Mouse (Mus musculus) brain, embryonic 18.5 days (tissue): ENCODE data around the gene Kcnh1.

Source experiments
- DNase-seq: peaks from one replicate; pipeline ENCODE4 v3.0.0-alpha.2; 2012; ENCODE audit warnings: low read depth, low spot score

Gene Kcnh1

GRCm38 (mm10) chr1:192315392-192316070 lies 125.0 kb downstream of the Kcnh1 start:
- DNase-seq = no peak

- no peak for DNase-seq
Measured at GRCm38 (mm10) chr1:192324223-192324622, 133.6 kb downstream of the Kcnh1 start.

GRCm38 (mm10) chr1:192327052-192327451 lies 136.5 kb downstream of the Kcnh1 start:
- no peak for DNase-seq

- no peak for DNase-seq
Measured at GRCm38 (mm10) chr1:192331207-192331606, 140.6 kb downstream of the Kcnh1 start.

DNA sequence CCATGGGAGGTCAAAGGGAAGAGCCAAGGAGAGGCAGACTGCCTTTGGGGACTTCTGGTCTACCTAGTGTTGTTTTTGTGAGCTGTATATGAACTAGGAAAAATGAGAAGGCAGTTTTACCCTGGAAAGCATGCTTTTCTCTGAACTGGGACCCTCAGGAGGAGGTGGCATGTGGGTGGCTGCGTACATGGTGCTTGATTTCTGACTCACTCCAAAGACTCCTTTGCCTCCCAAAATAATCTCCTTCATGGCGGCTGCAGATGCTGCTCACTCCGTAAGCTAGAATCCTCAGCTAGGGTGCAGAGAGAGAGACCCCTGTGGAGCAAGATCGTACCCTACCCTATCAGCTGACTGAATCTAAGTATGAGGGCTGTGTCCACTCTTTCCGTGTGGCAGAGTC lies 145.5 kb downstream of the Kcnh1 start:
- DNase-seq = no peak

GRCm38 (mm10) chr1:192339361-192340077 lies 148.9 kb downstream of the Kcnh1 start:
- no peak for DNase-seq

GRCm38 (mm10) chr1:192341774-192342173 lies 151.2 kb downstream of the Kcnh1 start:
- DNase-seq = no peak

GRCm38 (mm10) chr1:192343996-192344395 lies 153.4 kb downstream of the Kcnh1 start:
- DNase-seq = no peak

- no peak for DNase-seq
Measured at GRCm38 (mm10) chr1:192347327-192347726, 156.8 kb downstream of the Kcnh1 start.

GRCm38 (mm10) chr1:192356231-192356630 lies 165.7 kb downstream of the Kcnh1 start:
- no peak for DNase-seq

GRCm38 (mm10) chr1:192359212-192359611 lies 168.6 kb downstream of the Kcnh1 start:
- DNase-seq = no peak

GRCm38 (mm10) chr1:192368336-192368735 lies 177.8 kb downstream of the Kcnh1 start:
- DNase-seq = no peak

DNA sequence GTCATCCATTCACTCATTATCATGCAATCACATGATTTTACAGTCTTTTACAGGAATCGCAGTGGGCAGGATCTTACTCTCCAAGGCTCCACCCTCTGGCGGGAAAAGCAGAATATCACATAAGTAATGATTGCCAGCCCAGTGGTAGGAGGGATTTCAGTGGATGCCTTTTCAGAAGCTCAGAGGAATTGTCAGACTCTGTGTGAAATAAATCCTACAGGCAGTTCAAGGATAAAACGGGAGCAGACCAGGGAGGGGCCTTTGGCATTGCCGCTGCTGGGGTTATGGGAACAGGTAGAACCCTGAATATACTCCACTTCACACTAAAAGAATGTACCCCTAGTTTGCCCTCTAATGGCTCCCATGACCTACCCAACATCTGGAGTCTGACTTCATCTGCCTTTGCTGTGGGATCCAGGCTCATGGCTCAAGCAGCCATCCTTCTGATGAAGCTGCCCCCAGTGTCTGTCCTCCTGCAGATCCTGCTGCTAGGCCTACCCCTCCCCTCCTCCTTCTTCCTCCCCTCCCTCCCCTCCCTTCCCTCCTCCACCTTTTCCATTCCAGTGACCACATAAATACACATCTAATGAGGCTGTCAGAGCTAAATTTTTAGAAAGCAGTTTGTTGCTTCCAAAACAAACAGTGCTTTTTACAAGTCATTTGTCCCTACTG lies 181.5 kb downstream of the Kcnh1 start:
- DNase-seq = no peak

GRCm38 (mm10) chr1:192378546-192379075 lies 188.0 kb downstream of the Kcnh1 start:
- DNase-seq = no peak

DNA sequence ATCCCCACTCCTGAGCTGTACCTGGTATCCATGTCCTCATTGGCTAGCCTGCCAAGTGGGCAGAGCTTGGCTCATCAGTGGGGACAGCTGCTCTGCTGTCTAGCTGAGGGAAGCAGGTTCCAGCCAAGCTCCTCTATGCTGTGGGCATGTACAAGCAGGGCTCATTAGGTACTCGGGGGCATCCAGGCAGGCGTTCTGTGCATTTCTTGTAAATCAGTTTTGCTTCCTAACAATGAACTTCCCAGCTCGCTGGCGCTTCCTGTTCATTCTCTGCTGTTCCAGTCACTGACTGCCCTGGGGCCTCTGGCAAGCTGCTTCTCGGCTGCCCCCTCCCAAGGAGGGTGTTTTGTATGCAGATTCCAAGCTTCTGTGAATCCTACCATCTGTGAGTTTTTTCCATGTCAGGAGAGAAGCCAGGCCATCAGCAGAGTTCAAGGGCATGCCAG lies 190.0 kb downstream of the Kcnh1 start:
- DNase-seq = no peak

- DNase-seq = no peak
Measured at GRCm38 (mm10) chr1:192387624-192388023, 197.1 kb downstream of the Kcnh1 start.

- no peak for DNase-seq
Measured at GRCm38 (mm10) chr1:192391041-192391440, 200.5 kb downstream of the Kcnh1 start.

DNA sequence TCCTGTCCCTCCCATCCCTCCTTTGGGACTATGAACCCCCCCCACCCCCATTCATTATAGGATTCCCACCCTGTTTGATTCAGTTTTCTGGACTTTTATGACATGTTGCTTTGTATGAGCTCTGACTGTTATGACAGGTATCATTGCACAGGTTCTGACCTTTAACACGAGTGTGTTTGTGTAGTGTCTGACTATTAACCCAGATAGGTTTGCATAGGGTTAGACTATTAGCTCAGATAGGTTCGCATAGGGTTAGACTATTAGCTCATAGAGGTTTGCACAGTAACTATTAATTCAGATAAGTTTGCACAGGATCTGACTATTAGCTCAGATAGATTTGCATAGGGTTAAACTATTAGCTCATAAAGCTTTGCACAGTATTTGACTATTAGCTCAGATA lies 201.7 kb downstream of the Kcnh1 start:
- no peak for DNase-seq

DNA sequence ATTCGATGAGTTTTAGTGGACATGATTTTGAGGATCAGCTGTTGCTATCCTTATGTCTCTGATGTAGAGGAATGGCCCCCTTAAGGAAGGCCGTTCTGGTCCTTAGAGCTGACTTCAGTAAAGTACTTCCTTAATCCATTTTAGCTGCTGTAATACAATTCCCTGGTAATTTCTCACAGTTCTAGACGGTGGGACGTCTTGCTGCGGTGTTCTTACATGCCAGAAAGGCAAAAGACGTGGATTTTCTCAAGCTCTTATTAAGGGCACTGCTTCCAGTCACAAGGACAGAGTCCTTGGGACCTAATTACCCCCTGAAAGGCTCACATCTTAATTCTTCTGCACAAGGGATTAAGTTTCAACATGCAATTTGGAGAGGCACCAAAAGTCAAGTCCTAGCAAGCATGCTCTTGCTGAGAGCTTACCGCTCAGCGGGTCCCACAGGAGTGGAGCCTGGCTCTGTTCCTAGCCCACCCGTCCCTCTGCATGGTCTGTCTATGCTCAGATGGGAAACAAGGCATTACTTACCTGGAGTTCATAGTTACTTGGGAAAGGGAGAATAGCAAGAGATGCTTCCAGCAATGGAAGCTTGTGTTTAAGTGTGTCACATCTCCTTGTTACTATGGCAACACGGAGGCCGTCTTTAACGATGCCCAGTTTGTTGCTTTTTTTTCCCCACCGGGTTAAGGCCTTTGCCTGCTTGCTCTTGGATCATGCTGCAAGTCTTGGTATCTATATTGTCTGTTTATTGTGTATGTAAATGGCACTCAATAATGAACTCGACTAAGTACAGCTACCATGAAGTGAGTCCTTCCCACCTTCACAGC lies 209.3 kb downstream of the Kcnh1 start:
- DNase-seq = no peak

GRCm38 (mm10) chr1:192400991-192401390 lies 210.4 kb downstream of the Kcnh1 start:
- DNase-seq = no peak

GRCm38 (mm10) chr1:192402911-192403704 lies 212.5 kb downstream of the Kcnh1 start:
- no peak for DNase-seq
